Mouse (Mus musculus) left cerebral cortex, adult 2 months (tissue): ENCODE results near the gene Map2k3. TPM values are rescaled to one million over a fixed set of nuclear protein-coding genes. Genes with fewer than 3 reads are reported as not detected.

Source experiments
- DNase-seq, 2 experiments: peaks; one replicate each; pipeline ENCODE4 v3.0.0; 2021 to 2022; ENCODE audit warnings: low spot score in 2 of 2, mixed read lengths in 1 of 2; ENCODE audit errors: extremely low spot score in 1 of 2
- H3K27ac ChIP-seq: fragments of 200-600 bp; 2 replicates; pipeline ENCODE4 v1.8.1; 2022
- H3K4me3 ChIP-seq: fragments of 200-600 bp; 2 replicates; pipeline ENCODE4 v1.8.1; 2022
- CTCF ChIP-seq: fragments of 200-600 bp; IDR thresholded peaks from 2 replicates; pipeline ENCODE4 v1.8.1; 2022; ENCODE audit warnings: antibody characterized with exemption, mild to moderate bottlenecking, moderate library complexity
- intact Hi-C: fragments of 180-260 bp; cut with DNase I; formaldehyde crosslinking; loops from one replicate; pipeline ENCODE4 v1.15.1; 2025
- total RNA-seq, 2 experiments: library from RNA; stranded (reverse); gene quantifications; 2 replicates each; pipeline ENCODE4 v1.2.3; 2021

Gene Map2k3
- total RNA-seq, 2 experiments from 2014 or later: 18.4 to 23.6 TPM

DNA sequence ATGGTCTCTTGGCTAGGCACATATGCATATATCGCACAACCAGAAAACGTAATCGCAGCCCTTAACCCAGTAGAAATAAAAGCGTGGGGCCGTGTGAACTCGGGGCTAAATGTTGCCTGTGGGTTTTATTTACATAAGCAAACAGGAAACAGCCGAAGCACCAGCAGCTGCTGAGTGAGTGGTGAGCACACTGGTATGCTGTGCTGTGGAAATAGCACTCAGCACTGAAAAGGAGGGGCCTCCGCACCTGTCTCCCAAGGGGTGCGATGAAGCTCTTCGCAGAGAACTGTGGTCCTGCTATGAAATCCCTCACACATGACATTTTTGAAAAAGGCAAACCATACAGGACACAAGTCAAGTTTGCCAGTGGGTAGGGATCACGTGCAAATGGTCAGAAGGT lies 43.3 kb downstream of the Map2k3 start:
- no peak for TF ChIP-seq CTCF
- no peak overlapping the region for H3K4me3 ChIP-seq
- intact Hi-C loops: no loop called here
- H3K27ac ChIP-seq: no peak overlapping the region
- no peak for DNase-seq

DNA sequence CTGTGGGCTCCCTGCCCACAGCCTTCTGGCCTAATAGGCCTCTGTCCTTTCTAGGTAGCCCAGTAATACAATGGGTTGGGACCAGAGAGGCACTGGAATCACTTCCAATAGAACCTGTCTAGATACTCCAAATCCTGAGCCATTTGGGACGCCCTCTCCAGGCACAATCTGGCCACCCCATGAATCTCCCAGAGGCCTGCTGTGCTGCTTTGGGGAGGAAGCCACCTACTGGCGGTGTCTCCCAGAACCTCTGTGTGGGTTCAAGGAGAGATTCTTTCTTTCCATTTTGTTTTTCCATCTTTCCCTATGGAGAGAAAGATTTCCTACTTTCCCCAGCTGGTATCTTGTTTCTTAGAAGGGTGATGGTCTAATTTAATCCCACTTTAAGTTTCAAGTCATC lies 44.4 kb downstream of the Map2k3 start:
- H3K4me3 ChIP-seq: no peak overlapping the region
- H3K27ac ChIP-seq: no peak overlapping the region
- intact Hi-C loops: no loop called here
- no peak for DNase-seq
- peak; percentile 10 for TF ChIP-seq CTCF

DNA sequence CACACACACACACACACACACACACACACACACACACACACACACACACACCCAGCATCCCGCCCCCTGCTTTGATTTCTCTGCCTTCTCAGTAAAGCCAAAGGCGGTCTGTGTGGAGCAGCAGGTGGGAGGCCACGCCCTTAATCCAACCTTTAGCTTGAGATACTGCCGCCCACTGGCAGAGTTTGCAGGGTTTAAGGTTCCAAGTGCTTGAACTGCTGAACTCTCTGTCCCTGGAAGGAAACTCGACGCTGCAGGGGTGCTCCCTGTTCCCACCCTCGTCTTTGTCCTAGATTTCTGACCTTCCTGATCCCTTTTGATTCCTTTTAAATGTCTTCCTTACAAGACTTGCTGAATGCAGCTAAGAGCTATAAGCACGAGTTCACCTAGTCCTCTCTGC lies 44.9 kb downstream of the Map2k3 start:
- H3K27ac ChIP-seq: no peak overlapping the region; the same call in 1 of the 2 replicates
- intact Hi-C loops: no loop called here
- H3K4me3 ChIP-seq: no peak overlapping the region
- no peak for DNase-seq
- no peak; the same call in 1 of the 2 replicates for TF ChIP-seq CTCF

DNA sequence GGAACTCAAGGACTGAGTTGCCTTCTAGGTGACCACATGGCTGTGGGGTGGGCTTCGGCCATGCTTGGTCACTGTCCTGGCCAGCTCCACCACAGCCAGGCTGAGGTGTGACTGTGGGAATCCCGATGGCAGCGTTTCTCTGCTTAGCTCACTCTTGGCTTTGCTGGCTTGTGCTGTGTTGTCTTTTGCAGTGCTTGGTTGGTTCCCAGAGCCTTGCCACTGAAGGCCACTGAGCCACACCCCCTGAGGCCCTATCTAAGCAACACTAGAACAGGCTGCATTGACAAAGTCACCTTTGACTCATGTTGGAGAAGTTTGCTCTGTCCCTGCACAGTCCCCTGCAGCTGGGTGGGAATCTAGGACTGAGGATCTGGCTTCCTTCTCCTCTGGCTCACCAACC lies 45.3 kb downstream of the Map2k3 start:
- no peak for DNase-seq
- Histone ChIP-seq H3K4me3 (no peak overlapping the region), H3K27ac (no peak overlapping the region; the same call in 1 of the 2 replicates)
- TF ChIP-seq CTCF: no peak
- intact Hi-C loops: no loop called here

DNA sequence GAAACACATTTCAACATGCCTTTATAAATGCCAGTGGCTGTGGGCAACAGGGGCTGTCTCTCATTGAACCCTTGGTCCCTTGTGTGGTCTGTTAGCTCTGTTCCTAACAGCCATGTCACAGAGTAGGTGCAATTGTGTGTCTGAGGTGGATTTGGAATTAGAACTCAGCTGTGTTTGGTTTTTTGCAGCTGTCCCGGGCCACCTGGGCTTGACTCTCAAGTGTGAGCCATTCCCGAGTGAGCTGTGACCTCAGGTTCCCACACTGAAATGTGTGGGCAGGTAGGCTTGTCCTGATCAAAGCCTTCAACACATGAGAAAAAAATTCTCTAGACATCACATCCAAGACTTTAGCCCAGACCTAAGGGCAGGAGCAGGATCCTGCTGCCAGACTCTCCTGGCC lies 46.8 kb downstream of the Map2k3 start:
- no peak for TF ChIP-seq CTCF

DNA sequence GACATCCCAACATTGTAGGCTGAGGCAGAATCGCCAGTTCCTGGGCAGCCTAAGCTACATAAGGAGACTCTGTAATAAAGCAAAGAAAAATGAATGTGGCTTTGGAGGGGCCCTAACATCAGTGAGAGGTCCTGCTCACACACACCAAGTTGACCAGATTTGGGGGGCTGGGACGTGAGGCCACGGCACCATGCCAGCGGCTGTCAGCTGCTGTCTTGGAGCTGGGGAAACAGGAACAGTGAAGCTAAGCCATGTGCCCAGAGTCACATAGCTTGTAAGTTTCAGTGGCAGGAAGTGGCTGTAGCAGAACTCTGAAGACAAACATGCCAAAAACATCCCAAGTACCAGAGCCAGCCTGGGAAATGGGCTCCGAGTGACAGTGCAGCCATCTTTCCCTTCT lies 48.0 kb downstream of the Map2k3 start:
- no peak overlapping the region for H3K4me3 ChIP-seq
- DNase-seq: no peak
- intact Hi-C loops: loop anchor here (5.0 kb wide), 1 partner anchor 63 kb away; no protein-coding TSS in a partner anchor
- no peak overlapping the region for H3K27ac ChIP-seq
- no peak for TF ChIP-seq CTCF

More for the DNA sequence above, 46.8 kb downstream of the Map2k3 start:
- intact Hi-C loops: no loop called here
- no peak for DNase-seq
- H3K4me3 ChIP-seq: no peak overlapping the region
- H3K27ac ChIP-seq: no peak overlapping the region

DNA sequence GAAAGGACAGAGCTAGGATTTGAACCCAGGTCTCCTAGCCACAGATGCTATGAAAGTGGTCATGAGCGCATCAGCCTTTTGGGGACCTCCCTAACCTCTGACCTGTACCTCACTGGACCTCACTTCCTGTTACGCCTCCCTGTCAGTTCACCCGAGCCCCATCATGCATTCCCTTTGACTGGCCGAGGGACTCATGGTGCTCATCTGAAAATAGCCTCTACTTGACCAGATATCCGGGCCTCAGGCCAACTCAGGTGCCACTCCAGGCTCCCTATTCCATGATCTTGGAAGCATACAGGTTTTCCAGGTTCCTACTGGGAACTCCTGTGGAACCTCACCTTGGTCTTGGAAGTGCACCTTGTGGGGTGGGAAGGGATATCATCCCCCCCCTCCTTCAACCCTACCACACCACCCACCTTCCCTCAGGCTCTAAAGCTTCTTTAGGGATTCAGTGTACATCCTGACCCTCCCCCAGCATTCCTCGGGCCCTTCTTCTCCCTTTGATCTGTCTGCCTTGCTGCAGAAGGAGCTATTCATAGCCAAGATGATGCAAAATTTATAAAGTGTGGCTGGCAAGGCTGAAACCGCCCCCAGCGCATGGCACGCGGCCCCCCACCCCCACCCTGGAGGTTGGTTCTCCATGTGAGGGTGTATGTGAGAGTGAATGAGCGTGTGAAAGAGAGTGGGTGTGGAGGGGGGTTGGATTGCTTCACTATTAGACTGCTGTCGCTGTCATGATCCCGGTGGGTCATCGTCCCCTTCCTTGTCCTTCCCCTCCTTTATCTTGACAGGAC lies 50.1 kb downstream of the Map2k3 start:
- DNase-seq: peak in 1 of 2 experiments; percentile 23
- Histone ChIP-seq H3K4me3 (no peak overlapping the region), H3K27ac (no peak overlapping the region)
- no peak for TF ChIP-seq CTCF
- intact Hi-C loops: loop anchor here (5.0 kb wide), 1 partner anchor 60 kb away; no protein-coding TSS in a partner anchor

DNA sequence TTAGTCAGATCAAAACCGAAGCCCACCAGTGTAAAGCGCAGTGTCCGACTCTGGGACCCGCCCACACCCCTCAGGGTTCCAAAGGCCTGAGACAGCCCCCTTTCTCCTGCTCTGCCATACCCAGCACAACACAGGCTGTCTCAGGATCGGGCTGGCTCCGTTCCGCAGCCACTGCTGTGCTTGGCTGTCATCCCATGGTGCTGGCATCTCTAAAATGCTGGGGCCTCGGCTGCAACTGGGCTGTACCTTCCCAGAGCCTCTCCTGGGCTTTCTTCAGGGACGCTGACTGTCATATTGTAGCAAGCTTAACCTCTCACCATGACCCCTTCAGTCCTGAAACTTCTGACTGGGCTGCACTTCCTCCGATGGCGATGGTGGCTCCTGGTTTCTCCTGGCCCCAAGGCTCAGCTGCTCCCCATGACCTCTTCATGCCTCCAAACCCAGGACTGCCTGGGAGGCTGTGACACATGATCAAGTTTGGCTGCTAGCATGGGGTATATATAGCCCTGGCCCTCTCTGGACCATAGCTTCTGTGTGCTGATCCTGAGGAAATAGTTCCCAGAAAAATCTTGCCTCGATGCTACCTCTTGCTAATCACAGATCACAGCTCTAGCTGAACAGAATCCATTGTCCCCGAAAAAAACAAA lies 53.2 kb downstream of the Map2k3 start:
- no peak for TF ChIP-seq CTCF

DNA sequence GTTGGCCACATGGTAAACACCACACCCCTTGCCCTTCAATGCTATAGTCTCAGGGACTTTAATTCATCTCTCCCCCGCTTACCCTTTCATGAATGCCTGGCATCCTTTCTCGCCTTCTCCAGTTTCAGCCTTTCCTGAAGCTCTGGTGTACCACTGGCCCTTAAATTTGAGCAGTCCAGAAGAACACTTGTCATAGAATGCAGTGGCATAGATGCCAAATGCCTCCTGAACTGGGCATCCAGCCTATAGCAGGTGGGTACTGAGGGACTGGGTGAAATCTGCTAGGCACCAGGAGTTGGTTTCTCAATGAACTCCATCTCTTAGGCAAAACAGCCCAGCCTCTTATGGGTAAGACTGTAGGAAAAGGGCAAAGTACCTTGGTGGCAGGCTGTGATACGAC lies 58.6 kb downstream of the Map2k3 start:
- no peak overlapping the region for H3K4me3 ChIP-seq
- no peak for DNase-seq
- H3K27ac ChIP-seq: no peak overlapping the region
- TF ChIP-seq CTCF: no peak
- intact Hi-C loops: no loop called here

More for the DNA sequence above, 53.2 kb downstream of the Map2k3 start:
- DNase-seq: peak in 1 of 2 experiments; percentile 32
- H3K27ac ChIP-seq: no peak overlapping the region
- intact Hi-C loops: loop anchor here (5.0 kb wide), 1 partner anchor 57 kb away; no protein-coding TSS in a partner anchor
- no peak overlapping the region for H3K4me3 ChIP-seq

Other genes starting within 250 kb of the Map2k3 start
- 10 to 100 TPM; 37.8 to 37.9 TPM for gene Llgl1, start 232.3 kb upstream of the Map2k3 start, total RNA-seq
- gene Flii, start 204.8 kb upstream of the Map2k3 start, total RNA-seq: 10 to 100 TPM; 65.0 to 65.3 TPM
- gene Mief2, start 203.6 kb upstream of the Map2k3 start, total RNA-seq: 10 to 100 TPM; 17.9 to 20.8 TPM
- 1 to 10 TPM; 5.0 to 6.1 TPM for gene Top3a, start 154.7 kb upstream of the Map2k3 start, total RNA-seq
- gene Smcr8, start 154.5 kb upstream of the Map2k3 start, total RNA-seq: 10 to 100 TPM; 31.0 to 32.6 TPM
- 1 to 10 TPM; 2.2 to 3.1 TPM for gene Shmt1, start 120.3 kb upstream of the Map2k3 start, total RNA-seq
- gene Dhrs7b, start 101.4 kb upstream of the Map2k3 start, total RNA-seq: 10 to 100 TPM; 27.3 to 28.4 TPM
- 10 to 100 TPM; 28.8 to 31.0 TPM for gene Tmem11, start 52.8 kb upstream of the Map2k3 start, total RNA-seq
- gene Natd1, start 17.3 kb upstream of the Map2k3 start, total RNA-seq: 10 to 100 TPM; 10.1 to 11.3 TPM
- gene Kcnj12, start 90.5 kb downstream of the Map2k3 start, total RNA-seq: 10 to 100 TPM; 19.0 to 19.2 TPM
- gene Tnfrsf13b, start 194.7 kb downstream of the Map2k3 start, total RNA-seq: 1 to 10 TPM; 1.2 to 1.4 TPM
- gene Usp22, start 243.0 kb downstream of the Map2k3 start, total RNA-seq: 100 to 1,000 TPM; 194 to 209 TPM